8 mouse cellular contexts compared by ENCODE assay signal in genomic region chr5:90930971-90931851, GRCm38 (mm10). TPM values are rescaled to one million over a fixed set of nuclear protein-coding genes. Genes with fewer than 3 reads are reported as not detected.
A peak's percentile ranks its signal among the peaks of the same experiment; 100 is the strongest.
DNase-seq lines count a peak whose midpoint lies in the region; ATAC-seq lines count a peak whose summit lies in the region.

Gene Mthfd2l (plus strand): TSS chr5:90931117.

- peak within 1 kb of the TSS; percentile 98 for H3K27ac ChIP-seq in hindbrain, embryonic 11.5 days (ENCODE audit: low read depth, low read length)

- H3K4me3 ChIP-seq in hindbrain, embryonic 11.5 days (ENCODE audit: low read depth, low read length), result peak within 1 kb of the TSS; percentile 66

- peak within 1 kb of the TSS; percentile 97 for H3K9ac ChIP-seq in hindbrain, embryonic 11.5 days (ENCODE audit: low read depth, low read length)

- H3K4me1 ChIP-seq in hindbrain, embryonic 11.5 days (replicated peaks; ENCODE audit: control insufficient read depth, insufficient read depth, low read length), result no peaks in the 10 kb centered on the region

- peak; percentile 99 for ATAC-seq in hindbrain, embryonic 11.5 days (ENCODE audit: low FRiP score)

- H3K27me3 ChIP-seq in hindbrain, embryonic 11.5 days (ENCODE audit: control insufficient read depth, insufficient read depth, low read length), result no peaks in the 10 kb centered on the region

- no peaks in the 10 kb centered on the region for H3K36me3 ChIP-seq in hindbrain, embryonic 11.5 days (ENCODE audit: control insufficient read depth, insufficient read depth, low read length)

- no peaks in the 10 kb centered on the region for H3K9me3 ChIP-seq in hindbrain, embryonic 11.5 days (ENCODE audit: control insufficient read depth, low read length)

- peak; percentile 91 for DNase-seq in NIH3T3 (ENCODE audit: low read depth)
- peak; percentile 90 to 92 for DNase-seq in cerebellum, postnatal 10 days
- DNase-seq in frontal cortex, postnatal 10 days (ENCODE audit: low spot score in 2 of 2), result peak; percentile 70 to 81
- DNase-seq in hindbrain, embryonic 11.5 days (ENCODE audit: low spot score), result peak; percentile 90
- DNase-seq in layer of hippocampus, postnatal 14 days (ENCODE audit: low spot score in 2 of 2), result peak; percentile 75 to 84
- DNase-seq in lung, postnatal 14 days, result peak; percentile 85
- DNase-seq in ovary, postnatal 36 days (ENCODE audit: low spot score), result peak; percentile 90
- peak; percentile 86 for DNase-seq in thymus, postnatal 14 days

- 2% methylated on average over 42 of the region's 79 CpGs for WGBS in hindbrain, embryonic 11.5 days

- H3K4me2 ChIP-seq in hindbrain, embryonic 11.5 days (replicated peaks; ENCODE audit: low read depth, low read length), result peak within 1 kb of the TSS; percentile 36

RNA-seq across cellular contexts. Expression of gene Mthfd2l, which starts in this region (rescaled TPM):
- 92.7 and 94.7 TPM in 2 replicates for polyA plus RNA-seq in hindbrain, embryonic 11.5 days (2014; fragmentation: Nextera tagmentation; extraction: Ambion mirVana)
- total RNA-seq in layer of hippocampus, postnatal 14 days (2021), result 10 to 100 TPM; 16.8 to 18.0 TPM

Comparison
In these comparisons a context has a peak if more than half of its experiments do, and no peak if none do; other contexts are left out.
1. Peak in every context shown above with its lines: DNase-seq, ATAC-seq, H3K4me3 ChIP-seq and H3K27ac ChIP-seq.